Mouse (Mus musculus) B cell, adult 2 months (primary cell): Measurements from ENCODE around the gene Bag5.
"Not testable (repeated sequence)": the region's sequence is repeated elsewhere in the genome, so short reads cannot be mapped to it uniquely, and the experiment has no call there.

ENCODE experiments used
- DNase-seq, 2 experiments: peaks; one replicate each; pipeline ENCODE4 v3.0.0; 2022

The Bag5 gene

GRCm38 (mm10) chr12:111732921-111733320 is 19.9 kb upstream of the Bag5 start:
- DNase-seq, result no peak

GRCm38 (mm10) chr12:111731822-111732807 is 19.1 kb upstream of the Bag5 start:
- DNase-seq, result peak; percentile 86 to 87

GRCm38 (mm10) chr12:111727956-111728355 is 14.9 kb upstream of the Bag5 start:
- no peak for DNase-seq

- DNase-seq, result no peak
Observed at GRCm38 (mm10) chr12:111726122-111726463, 13.0 kb upstream of the Bag5 start.

- DNase-seq, result no peak
Observed at GRCm38 (mm10) chr12:111725338-111726121, 12.5 kb upstream of the Bag5 start.

GRCm38 (mm10) chr12:111724638-111725337 is 11.7 kb upstream of the Bag5 start:
- DNase-seq, result no peak

- DNase-seq, result peak; percentile 73
Observed at GRCm38 (mm10) chr12:111722654-111723053, 9.6 kb upstream of the Bag5 start.

- DNase-seq, result no peak
Observed at GRCm38 (mm10) chr12:111720222-111720621, 7.2 kb upstream of the Bag5 start.

- DNase-seq, result no peak
Observed at GRCm38 (mm10) chr12:111718656-111719055, 5.6 kb upstream of the Bag5 start.

GRCm38 (mm10) chr12:111716505-111716904 is 3.4 kb upstream of the Bag5 start:
- DNase-seq, result no peak

GRCm38 (mm10) chr12:111713880-111714279 is 823 bp upstream of the Bag5 start:
- DNase-seq, result not testable (repeated sequence)

- peak in 1 of 2 experiments; percentile 22 for DNase-seq
Observed at GRCm38 (mm10) chr12:111712476-111712875, 581 bp downstream of the Bag5 start.

- no peak for DNase-seq
Observed at GRCm38 (mm10) chr12:111710091-111710490, 3.0 kb downstream of the Bag5 start.

- DNase-seq, result no peak
Observed at GRCm38 (mm10) chr12:111708181-111708580, 4.9 kb downstream of the Bag5 start.

GRCm38 (mm10) chr12:111705186-111705973 is 7.7 kb downstream of the Bag5 start:
- DNase-seq, result no peak

- DNase-seq, result no peak
Observed at GRCm38 (mm10) chr12:111704609-111705008, 8.4 kb downstream of the Bag5 start.

GRCm38 (mm10) chr12:111703301-111703700 is 9.8 kb downstream of the Bag5 start:
- DNase-seq, result no peak

GRCm38 (mm10) chr12:111700920-111701458 is 12.1 kb downstream of the Bag5 start:
- no peak for DNase-seq

- no peak for DNase-seq
Observed at GRCm38 (mm10) chr12:111699542-111699941, 13.5 kb downstream of the Bag5 start.

GRCm38 (mm10) chr12:111698346-111698913 is 14.6 kb downstream of the Bag5 start:
- no peak for DNase-seq

- DNase-seq, result no peak
Observed at GRCm38 (mm10) chr12:111697708-111698107, 15.3 kb downstream of the Bag5 start.

GRCm38 (mm10) chr12:111696239-111696638 is 16.8 kb downstream of the Bag5 start:
- DNase-seq, result peak; percentile 62 to 65
